Mouse (Mus musculus) ovary, postnatal 36 days (tissue): Measurements from ENCODE around the gene Methig1.
"Not testable (repeated sequence)": the region's sequence is repeated elsewhere in the genome, so short reads cannot be mapped to it uniquely, and the experiment has no call there.

Experiments used
- DNase-seq: peaks from one replicate; pipeline ENCODE4 v3.0.0; 2022; ENCODE audit warnings: low spot score, mixed read lengths

The Methig1 gene

DNA sequence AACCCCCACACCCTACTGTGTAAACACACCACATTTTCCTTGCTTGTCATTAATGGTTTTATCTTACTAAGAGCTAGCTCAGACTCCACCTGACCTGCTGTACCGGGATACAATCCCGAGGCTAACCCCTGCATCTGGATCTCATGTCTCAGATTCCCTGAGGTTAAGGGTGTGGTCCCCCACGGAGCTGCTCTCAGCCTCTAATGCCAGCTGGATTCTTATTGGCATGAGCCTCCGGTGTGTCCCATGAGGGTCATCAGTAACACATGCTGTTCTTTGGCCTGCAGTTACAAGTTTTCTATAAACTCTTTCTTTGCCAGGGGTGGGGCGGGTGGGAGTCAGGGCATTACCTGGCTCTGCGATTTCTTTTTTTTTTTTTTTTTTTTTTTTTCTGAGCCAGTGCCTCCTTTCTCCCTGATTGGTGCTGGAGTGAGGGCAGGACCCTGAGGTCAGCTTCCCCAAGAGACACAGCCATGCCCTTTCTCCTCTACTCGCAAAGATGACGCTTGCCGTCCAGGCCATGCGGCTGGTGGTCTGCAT, at the start of gene Methig1, which contains the start of gene Mettl7a2:
Methig1 (plus strand) TSS at position 439 of the 540 bp plus-strand sequence.
Mettl7a2 (plus strand) TSS at position 490 of the 540 bp plus-strand sequence.
- DNase-seq = no peak

DNA sequence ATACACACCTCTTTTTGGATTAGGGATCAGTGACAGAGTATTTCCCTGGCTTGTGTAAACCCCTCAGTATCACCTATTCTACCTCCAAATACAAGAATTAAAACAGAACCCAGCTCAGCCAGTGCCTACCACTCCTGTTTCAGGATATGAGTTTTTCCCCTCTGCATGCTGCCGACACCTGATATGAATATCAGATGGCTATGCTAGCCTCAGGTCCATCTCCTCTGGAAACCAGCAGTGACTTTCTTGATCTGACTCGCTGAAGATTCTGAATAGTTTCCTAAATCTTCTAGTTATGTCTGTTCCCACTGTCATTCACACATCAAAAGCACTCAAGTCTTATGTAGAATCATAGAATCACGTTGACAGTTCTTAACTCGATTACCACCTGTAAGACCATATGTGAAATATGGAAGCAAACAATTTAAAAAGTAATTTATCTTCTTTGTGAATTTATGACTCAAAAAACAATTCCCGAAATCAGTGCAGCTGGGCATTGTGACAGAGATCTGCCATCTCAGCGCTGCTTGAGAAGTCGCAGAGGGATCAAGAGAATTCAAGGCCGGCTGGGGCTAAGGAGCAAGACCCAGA, 49.4 kb upstream of the Methig1 start:
- no peak for DNase-seq

DNA sequence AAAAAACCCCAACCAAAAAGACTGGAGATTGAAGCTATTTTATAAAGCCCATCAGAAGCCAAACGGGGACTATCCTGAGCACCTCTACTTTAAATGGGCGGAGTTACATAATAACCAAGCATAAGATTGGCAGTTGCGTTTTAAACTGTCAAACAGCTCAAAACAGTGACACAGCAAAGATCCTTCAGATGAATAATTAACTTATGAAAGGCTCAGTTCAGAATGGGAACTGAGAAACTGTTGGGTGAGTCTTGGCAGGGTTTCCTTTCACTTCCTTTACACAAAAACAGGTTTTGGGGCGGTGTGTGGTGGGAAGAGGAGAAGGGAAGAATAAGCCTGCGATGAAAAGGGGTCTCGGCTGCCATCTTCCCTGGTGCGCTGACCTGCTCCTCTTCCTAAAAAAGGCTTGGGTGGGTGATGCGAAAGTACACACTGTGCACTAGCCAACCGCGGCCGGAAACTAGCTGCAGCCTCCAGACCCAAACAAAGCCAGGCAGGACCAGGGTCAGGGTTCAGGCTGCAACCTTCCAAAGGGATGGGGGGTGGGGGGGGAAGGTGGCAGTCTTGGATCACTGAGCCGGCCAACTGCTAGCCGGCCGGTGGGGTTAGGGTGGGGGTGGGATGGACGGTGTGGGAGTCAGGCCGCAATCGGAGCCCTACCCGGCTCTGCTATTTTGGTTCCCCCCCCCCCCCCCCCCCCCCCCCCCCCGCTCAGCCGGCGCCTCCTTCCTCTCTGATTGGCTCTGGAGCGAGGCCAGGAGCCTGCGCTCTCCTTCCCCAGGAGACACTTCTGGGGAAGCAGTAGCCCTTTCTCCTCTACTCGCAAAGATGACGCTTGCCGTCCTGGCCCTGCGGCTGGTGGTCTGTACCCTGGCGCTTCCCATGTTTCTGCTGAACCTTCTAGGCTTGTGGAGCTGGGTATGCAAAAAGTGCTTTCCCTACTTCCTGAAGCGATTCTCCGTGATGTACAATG, 48.6 kb upstream of the Methig1 start, which contains the start of gene Mettl7a1:
Mettl7a1 (plus strand) TSS at position 122 of the 973 bp plus-strand sequence.
- DNase-seq = peak; percentile 81

DNA sequence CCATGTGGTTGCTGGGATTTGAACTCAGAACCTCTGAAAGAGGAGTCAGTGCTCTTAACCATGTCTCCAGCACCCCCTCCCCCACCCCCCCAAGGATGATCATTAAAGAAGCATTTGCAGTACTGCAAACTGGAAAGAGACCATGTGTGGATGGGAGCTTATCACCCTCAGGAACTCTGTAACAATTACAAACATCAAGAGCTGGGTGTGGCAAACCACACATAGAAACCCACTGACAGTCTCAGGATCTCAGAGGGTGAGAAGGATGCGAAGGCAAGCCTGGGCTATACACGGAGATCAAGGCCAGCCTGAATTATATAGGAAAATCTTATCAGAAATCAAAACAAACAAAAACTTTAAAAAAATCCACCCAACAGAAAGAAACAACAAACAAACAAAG, 46.7 kb upstream of the Methig1 start:
- no peak for DNase-seq

DNA sequence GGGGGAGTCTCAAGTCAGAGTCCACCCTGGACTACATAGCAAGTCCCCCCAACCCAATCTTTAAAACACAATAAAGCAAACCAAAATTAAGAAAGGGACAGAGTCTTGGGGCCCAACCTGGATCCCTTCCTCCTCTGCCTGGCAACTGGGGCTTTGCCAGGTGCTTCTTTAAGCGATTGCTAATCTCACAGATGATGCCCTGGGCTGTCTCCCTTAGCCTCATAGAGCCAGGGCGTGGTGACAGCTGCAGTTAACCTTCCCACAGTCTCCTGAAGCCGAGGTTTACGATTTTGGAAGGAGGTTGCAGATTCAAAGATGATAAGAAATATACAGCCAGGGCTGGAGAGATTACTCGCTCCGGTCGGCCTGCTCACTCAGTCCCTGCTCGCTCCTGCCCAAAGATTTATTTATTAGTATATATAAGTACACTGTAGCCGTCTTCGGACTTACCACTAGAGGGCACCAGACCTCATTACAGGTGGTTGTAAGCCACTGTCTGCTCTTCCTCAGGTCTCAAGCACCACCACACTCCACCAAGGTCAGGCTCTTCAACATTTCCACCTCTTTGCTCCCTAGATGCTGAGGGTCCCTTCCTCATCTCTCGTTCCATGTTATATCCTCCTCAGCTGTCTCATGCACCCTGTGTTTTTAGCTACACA, 45.4 kb upstream of the Methig1 start:
- not testable (repeated sequence) for DNase-seq

DNA sequence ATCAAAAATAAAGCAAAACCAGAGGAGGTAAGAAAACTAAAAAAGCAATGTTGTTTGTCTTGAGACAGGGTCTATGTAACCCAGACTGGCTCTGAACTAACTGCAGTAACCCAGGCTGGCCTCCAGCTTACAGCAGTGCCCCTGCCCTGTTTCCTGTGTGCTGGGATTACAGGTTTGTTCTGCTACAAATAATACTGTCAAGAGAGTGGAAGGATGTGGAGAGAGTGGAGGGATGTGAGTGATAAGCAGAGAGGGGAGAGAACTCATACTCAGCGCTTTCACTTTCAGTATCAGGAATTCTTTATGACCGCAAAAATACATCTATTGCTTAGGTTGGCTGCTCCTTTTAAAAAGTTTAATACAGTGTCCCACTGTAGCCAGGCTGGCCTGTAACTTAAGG, 40.6 kb upstream of the Methig1 start:
- no peak for DNase-seq

DNA sequence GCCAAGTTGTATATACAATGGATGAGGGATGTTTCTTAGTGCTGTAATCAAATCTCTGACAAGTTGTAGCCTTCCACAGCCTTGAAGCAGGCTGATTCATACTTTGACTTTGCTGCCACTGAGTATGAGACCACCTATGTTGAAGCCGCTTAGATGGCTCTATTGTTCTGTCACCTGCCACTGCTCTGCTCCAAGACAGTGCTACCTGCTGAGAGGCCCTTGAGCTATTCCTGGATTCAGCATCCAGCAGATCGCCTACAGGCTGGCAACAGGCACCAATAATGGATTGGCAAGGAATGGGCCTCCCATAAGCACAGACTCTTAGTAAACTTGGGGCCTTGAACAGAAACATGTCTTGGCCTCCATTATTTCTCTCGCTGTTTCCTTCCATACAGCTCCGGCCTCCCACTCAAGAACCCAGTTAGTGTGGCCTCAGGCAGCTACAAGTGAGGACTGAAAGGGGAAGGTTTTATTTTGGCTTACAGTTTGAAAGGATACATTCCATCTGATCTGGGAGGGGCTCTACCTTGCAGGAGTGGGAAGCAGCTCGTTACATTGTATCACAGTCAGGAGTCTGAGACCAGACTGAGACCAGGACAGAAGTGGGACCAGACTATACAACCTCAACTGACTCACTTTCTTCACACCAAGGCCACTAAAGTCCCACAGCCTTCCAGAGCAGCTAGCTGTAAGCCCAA, 38.4 kb upstream of the Methig1 start:
- no peak for DNase-seq

DNA sequence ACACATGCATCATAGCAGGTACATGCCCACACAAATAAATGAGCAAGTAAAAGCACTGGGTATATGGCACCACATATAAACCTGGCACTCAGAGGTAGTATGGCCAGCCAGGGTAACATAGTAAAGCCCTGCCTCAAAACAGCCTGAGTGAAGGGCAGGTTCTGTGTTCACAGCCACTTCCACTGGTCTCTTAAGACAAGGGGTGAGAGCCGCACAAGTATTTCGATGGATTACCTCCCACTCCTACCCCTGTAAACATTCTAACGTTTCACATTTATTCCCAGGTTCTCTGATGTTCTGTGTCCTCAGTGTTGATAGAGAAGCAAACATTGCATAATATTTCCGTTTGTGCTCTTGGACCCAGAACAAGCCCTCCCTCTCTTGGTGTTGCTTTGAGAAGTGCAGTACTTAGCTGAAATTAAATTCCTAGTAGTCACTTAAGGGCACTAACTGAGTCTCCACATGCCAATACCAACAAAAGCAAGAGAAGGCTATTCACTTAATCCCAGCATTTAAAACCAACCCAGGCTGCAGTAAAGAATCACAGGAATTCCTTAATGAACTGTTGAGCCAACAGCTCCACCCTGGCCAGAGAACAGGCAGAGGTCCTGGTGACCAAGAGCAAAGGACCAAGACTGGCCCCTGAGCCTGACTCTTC, 34.8 kb upstream of the Methig1 start:
- not testable (repeated sequence) for DNase-seq

DNA sequence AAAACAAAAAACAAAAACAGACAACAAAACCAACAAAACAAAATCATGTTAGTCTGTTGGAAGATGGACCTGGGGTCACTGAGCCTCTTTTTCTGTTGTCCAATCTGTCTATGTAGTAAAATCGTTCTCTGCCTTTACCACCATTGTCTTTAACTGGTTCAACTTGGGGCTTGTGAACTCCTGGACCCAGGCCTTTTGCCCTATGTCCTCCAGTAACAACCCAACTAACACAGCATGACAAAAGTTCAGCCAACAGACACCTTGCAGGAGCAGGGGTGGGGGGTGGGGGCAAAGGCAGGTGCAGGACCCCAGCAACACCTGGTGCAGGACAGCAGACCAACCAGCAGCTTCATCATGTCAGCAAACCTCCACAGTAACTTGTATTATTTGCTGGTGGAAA, 33.1 kb upstream of the Methig1 start:
- DNase-seq = no peak

DNA sequence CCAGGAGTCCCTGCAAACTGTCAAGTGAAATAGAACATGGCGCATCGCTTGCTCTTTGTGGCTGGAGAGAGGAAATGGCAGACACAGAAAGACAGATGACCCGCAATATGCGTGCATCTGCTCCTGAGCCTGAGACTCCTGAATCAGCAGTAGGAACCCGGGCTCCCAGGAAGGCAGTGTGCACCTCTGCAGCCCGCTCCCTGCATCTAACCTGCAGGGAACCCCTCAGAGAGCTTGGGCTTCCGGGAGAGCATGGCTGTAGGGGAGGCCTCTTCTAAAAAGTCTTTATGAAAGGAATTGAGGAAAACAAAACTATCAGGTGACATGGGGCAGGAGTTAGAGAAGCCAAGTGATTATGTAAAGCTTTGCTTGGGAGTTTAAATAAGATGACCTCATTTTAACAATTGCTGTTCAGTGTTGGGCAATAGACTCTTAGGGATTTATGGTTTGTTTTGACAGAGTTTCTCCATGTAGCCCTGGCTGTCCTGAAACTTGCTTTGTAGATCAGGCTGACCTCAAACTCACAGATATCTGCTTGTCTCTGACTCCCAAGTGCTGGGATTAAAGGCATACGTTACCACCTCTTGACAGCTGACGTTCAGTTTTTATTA, 32.5 kb upstream of the Methig1 start:
- DNase-seq = no peak

DNA sequence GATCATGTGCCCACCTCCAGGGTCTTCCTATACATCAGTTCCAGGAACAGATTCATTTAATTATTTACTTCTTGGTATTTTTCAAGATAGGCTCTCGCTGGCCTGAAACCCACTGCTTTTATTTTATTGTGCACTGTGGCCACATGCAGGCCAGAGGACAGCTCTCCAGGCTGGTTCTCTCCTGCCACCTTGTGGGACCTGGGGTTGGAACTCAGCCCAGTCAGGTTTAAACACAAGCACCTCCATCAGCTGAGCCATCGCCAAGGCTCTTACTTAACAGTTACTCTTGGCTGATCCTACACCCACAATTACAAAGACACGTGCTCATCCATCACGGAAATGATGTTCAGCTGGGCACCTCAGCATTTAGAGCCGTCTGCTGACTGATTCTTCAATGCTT, 31.8 kb upstream of the Methig1 start:
- DNase-seq = peak; percentile 43

DNA sequence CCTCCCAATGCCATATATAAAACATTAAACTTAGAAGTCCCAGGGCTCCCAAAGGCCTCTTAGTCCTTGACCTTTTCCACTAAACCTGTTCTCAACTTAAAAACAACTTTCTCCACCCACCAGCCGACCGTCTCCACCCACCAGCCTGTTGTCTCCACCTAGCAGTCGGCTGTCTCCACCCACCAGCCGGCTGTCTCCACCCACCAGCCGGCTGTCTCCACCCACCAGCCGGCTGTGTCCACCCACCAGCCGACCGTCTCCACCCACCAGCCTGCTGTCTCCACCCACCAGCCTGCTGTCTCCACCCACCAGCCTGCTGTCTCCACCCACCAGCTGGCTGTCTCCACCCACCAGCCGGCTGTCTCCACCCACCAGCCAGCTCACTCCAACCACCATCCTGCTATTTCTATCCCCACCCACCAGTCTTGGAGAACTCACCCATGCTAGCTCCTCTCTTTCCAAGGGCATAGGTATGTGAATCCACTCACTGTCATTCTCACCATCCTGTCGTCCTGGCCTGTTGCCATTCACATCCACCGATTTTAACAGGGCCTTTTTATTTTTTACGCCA, 28.8 kb upstream of the Methig1 start:
- DNase-seq = no peak

DNA sequence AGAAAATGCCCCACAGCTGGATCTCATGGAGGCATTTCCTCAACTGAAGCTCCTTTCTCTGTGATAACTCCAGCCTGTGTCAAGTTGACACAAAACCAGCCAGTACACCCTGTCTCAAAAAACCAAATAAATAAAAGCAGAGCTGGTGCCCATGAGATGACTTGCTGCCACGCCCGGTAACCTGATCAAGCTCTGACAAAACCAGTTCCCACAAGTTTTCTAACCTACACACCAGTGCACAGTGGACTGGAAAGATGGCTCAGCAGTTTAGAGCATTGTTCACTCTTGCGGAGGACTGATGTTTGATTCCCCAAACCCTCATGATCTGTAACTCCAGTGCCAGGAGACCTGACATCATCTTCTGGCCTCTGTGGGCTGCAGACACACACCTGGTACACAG, 27.7 kb upstream of the Methig1 start:
- DNase-seq = no peak

DNA sequence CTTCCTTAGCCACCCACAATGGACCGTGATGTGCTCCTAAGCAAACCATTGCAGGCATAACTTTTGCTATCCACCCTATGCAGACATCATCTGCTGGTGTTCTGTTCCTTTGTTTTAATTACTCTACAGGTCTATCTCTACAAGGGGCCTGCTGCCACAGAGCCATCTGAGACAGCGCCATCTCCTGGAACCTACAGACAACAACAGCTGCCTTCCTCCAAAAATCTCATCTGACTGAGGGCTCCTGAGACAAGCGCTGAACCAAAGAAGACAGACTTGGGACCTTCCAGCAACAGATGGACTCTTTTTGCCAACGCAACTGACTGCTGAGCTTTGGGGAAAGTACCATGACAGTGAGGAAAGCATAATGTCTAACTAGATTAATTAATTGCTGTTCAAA, 24.9 kb upstream of the Methig1 start:
- not testable (repeated sequence) for DNase-seq

DNA sequence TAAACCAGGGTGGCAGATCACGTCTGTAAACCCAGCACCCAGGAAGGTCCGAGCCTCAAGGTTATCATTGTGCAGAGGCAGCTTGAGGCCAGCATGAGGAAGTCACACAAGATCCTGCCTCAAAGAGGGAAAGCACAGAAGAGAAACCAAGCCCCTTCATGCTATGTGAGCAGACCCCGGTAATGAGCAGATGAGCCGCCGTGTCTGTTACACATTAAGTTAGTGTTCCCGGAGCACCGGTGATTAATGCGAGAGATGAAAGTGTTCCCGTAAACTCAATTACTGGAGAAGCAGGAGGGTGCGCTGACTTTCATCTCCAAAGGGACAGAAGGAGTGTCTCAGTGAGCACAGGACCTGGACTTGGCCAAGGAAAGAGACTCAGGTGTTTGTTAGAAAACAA, 23.6 kb upstream of the Methig1 start:
- not testable (repeated sequence) for DNase-seq

DNA sequence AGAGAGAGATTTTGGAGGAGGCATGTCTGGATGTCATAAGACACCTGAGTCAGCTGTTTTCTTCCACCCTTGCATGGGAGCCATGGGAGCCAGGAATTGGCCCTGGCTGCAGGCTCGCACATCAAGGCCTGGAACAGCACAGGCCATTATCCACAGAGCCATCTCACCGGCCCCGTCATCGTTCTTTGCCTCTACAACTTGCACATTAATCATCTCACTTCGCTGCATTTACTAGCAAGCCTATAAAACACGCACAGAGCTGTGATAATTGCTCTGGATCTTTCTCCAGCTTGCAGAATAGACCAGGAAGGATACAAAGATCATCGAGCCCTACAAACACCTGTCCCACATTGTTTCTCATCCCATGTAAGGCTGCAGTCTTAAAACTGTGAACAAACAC, 22.2 kb upstream of the Methig1 start:
- DNase-seq = no peak

DNA sequence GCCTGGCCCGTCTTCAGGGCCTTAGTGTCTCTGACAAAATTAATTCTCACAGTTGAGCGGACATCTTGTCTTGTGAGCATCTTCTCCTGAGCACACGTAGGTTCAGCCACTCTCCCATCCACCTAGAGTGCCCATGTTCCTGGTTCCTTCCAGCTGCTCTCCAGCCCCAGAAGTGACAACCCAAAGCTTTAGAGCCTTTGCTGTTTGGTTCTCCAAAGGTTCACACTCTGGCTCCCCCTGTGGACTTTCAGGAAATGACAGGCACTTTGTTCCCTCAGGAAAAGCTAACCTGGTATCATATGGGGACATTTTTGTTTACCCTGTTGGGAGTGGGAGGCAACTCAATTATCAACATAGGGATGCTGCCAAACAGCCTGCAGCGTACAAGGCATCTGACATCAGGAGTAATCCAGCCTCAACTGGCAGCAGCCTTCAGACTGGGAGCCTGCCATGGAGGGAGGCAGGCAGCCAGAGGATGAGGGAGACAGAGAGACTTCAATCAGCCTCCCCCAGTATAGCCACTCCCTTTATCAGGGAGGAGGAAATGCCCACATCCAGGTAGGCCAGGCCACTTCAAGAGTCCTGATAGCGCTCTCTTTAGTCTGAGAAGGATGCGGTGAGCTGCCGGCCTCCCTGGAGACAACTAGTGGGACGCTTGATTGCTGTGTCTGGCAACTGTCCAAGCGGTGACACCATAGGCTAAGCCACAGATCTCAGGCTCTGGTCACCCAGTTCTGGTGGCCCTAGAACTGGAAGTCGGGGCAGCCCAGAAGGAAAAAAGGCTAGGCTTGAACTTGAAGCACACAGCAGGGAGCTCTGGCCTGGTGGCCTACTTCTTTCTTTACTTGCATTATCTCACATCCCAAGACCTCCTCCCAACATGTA, 20.6 kb upstream of the Methig1 start:
- not testable (repeated sequence) for DNase-seq

DNA sequence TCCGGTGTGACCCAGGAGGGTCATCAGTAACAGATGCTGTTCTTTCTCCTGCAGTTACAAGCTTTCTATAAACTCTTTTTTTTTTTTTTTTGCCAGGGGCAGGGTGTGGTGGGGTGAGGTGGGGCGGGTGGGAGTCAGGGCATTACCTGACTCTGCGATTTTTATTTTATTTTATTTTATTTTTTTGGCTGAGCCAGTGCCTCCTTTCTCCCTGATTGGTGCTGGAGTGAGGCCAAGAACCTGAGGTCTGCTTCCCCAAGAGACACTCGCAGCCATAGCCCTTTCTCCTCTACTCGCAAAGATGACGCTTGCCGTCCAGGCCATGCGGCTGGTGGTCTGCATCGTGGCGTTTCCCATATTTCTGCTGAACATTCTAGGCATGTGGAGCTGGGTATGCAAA, 18.3 kb upstream of the Methig1 start, which contains the start of gene Mettl7a3:
Mettl7a3 (plus strand) TSS at position 301 of the 400 bp plus-strand sequence.
- DNase-seq = no peak

DNA sequence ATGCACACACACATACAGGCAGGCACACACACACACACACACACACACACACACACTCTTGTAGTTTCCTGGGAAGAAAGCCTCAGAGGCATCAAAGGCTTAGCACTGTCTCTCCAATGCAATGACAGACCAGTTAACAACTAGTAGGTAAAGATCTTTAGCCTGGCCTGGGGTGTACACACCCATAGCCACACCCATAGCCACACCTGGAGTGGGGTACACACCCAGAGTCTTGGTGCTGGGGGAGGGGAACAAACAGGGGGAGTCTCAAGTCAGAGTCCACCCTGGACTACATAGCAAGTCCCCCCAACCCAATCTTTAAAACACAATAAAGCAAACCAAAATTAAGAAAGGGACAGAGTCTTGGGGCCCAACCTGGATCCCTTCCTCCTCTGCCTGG, 15.6 kb upstream of the Methig1 start:
- not testable (repeated sequence) for DNase-seq
